8 mouse cellular contexts compared by ENCODE assay signal in the genomic region with DNA sequence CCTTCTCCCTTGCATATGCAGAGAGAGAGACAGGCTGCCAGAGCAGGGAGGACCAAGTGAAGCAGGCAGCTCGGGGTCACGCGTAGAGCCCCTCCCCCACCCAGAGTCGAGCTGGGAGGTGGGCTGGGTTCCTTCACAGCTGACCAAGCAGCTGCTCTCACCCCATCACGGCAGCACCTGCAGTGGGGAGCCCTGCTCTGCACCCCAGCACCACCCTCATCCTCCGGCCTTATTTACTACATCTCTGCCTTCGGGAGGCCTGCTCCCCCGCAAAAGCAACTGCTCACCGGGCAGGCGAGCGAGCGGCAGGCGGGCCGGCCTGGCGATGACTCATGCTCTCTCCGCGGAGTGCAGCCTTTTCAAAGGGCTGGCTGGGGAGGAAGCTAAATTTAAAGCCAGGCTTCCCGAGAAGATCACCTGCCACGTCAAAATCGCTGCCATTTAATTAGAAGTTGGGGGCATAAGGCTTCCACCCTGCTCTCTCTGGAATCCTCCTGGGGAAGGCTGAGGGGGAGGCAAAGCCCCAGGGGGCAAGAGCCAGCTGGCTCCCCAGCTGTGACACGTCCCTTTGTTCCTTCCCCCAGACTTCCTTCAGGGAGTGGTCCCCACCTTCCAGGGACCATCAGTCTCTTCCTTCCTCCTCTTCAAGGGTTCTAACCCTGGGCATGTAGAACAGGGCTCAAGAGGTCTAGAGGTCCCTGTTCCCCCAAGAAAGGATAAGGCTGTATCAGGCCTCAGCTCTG. TPM values are rescaled to one million over a fixed set of nuclear protein-coding genes. Genes with fewer than 3 reads are reported as not detected.
A peak's percentile ranks its signal among the peaks of the same experiment; 100 is the strongest.
DNase-seq lines count a peak whose midpoint lies in the region; ATAC-seq lines count a peak whose summit lies in the region.

No protein-coding gene starts in this region.

- H3K36me3 ChIP-seq in forebrain, embryonic 10.5 days (replicated peaks) = no peaks in the 10 kb centered on the region
- no peaks in the 10 kb centered on the region for H3K36me3 ChIP-seq in heart, embryonic 16.5 days (ENCODE audit: control insufficient read depth, insufficient read depth)

- peaks cover 80% of the 10 kb centered on the region for H3K27me3 ChIP-seq in forebrain, embryonic 10.5 days (ENCODE audit: poor library complexity, severe bottlenecking)
- peaks cover 32% of the 10 kb centered on the region for H3K27me3 ChIP-seq in heart, embryonic 16.5 days (ENCODE audit: control insufficient read depth, insufficient read depth, low read length)

- H3K9ac ChIP-seq in heart, embryonic 16.5 days (ENCODE audit: low read length) = peak overlapping the region; percentile 44; the same call in 1 of the 2 replicates

- peak; percentile 70 for DNase-seq in ES-CJ7 (ENCODE audit: low read depth, low spot score)
- DNase-seq in adrenal gland, postnatal 14 days = peak; percentile 86
- peak; percentile 48 for DNase-seq in forebrain, embryonic 10.5 days (ENCODE audit: extremely low spot score, low spot score)
- DNase-seq in left cerebral cortex, adult 8-10 months (ENCODE audit: low spot score in 2 of 2) = peak; percentile 42 to 84
- DNase-seq in mesoderm, embryonic 11.5 days (ENCODE audit: low read depth, low spot score) = peak; percentile 53
- DNase-seq in right cerebral cortex, postnatal 36 days (ENCODE audit: low spot score in 2 of 2) = peak; percentile 77 to 78

- H3K4me2 ChIP-seq in heart, embryonic 16.5 days (ENCODE audit: low read depth, low read length) = peak overlapping the region; percentile 62

- peak overlapping the region; percentile 80 for H3K27ac ChIP-seq in forebrain, embryonic 10.5 days
- 0 out of 2 replicates have a peak overlapping the region, but pooled peaks have one; percentile 13 for H3K27ac ChIP-seq in heart, embryonic 16.5 days (ENCODE audit: low read length)

- H3K4me3 ChIP-seq in forebrain, embryonic 10.5 days = peak overlapping the region; percentile 45
- peak overlapping the region; percentile 38 for H3K4me3 ChIP-seq in heart, embryonic 16.5 days (ENCODE audit: low read length)

- ATAC-seq in heart, embryonic 16.5 days (replicated peaks; ENCODE audit: extremely low read depth, insufficient read depth, low FRiP score) = 0 out of 2 replicates have a peak, but pooled peaks have one; percentile 50
- ATAC-seq in erythroblast, adult 5-6 weeks (replicated peaks; ENCODE audit: low FRiP score, poor library complexity, severe bottlenecking) = no peak

- H3K4me1 ChIP-seq in forebrain, embryonic 10.5 days = peaks cover 29% of the 10 kb centered on the region
- H3K4me1 ChIP-seq in heart, embryonic 16.5 days (ENCODE audit: control insufficient read depth, insufficient read depth, low read length) = peaks cover 10% of the 10 kb centered on the region

- no peaks in the 10 kb centered on the region for H3K9me3 ChIP-seq in forebrain, embryonic 10.5 days
- H3K9me3 ChIP-seq in heart, embryonic 16.5 days (replicated peaks; ENCODE audit: control insufficient read depth, low read length) = no peaks in the 10 kb centered on the region

- 1% methylated on average over 21 of the region's 21 CpGs for WGBS in forebrain, embryonic 10.5 days
- WGBS in heart, embryonic 16.5 days = 3% methylated on average over 21 of the region's 21 CpGs

RNA-seq across cellular contexts. Expression of gene Shisal1, which starts 3.7 kb away (rescaled TPM):
- 1.8 and 2.6 TPM in 2 replicates for total RNA-seq in adrenal gland, postnatal 14 days (2021)
- 1.0 TPM in 2 replicates for polyA plus RNA-seq in forebrain, embryonic 10.5 days (2016; fragmentation: Nextera tagmentation; extraction: Ambion mirVana)
- 0.64 and 1.1 TPM in 2 replicates for polyA plus RNA-seq in heart, embryonic 16.5 days (2015; fragmentation: Nextera tagmentation; extraction: Ambion mirVana)
- total RNA-seq in left cerebral cortex, adult 8-10 months (2022) = 10 to 100 TPM; 32.4 to 39.4 (median 37.7) TPM
- total RNA-seq in erythroblast, adult 5-6 weeks (2015; ENCODE audit: low replicate concordance) = not detected in 2 replicates
- total RNA-seq in erythroblast, adult 5-6 weeks (2017; ENCODE audit: low replicate concordance) = not detected in 2 replicates
